ENCODE assay signal across 29 mouse cellular contexts in the genomic region with DNA sequence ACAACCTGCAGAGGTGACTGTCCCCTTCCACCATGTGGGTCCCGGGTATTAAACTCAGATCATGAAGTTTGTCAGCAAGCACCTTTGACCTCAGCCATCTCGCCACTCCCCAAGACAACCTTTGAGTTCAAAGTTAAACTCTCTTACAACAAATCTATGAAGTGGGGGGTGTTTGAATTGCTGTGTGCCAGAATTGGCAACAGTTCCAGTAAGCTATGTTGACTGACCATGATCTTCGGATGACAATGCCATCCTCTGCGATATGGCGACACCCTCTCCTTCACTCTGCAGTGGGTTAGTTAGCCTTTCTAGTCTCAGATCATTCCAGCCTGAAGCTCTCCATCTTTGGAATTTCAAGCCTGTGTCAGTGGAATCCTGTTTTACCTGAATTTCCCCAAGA.
DNase-seq lines count a peak whose midpoint lies in the region; ATAC-seq lines count a peak whose summit lies in the region.
"Had no signal": no experiment of that assay in that cellular context is flagged by ENCODE, and none has a peak within 500 bp of the region (broad histone marks: within the 10 kb centered on the region; RNA-seq: fewer than 3 reads in every experiment).

No protein-coding gene starts in this region.

- peaks cover 7% of the 10 kb centered on the region for H3K4me1 ChIP-seq in intestine, embryonic 16.5 days (ENCODE audit: control insufficient read depth, insufficient read depth, low read length)
- H3K4me1 ChIP-seq in intestine, embryonic 15.5 days (replicated peaks), result peaks cover 18% of the 10 kb centered on the region; the same call in 1 of the 2 replicates
- H3K4me1 ChIP-seq in liver, embryonic 12.5 days, result peaks cover 29% of the 10 kb centered on the region
- H3K4me1 ChIP-seq in liver, embryonic 16.5 days (ENCODE audit: control insufficient read depth, low read depth, low read length), result no peaks in the 10 kb centered on the region; the same call in 1 of the 2 replicates

- H3K27me3 ChIP-seq in intestine, embryonic 16.5 days (replicated peaks; ENCODE audit: control insufficient read depth, insufficient read depth, low read length), result no peaks in the 10 kb centered on the region
- H3K27me3 ChIP-seq in intestine, embryonic 15.5 days (replicated peaks), result no peaks in the 10 kb centered on the region
- 0 out of 2 replicates have a peak, but pooled peaks cover 4% of the 10 kb centered on the region for H3K27me3 ChIP-seq in liver, embryonic 12.5 days (replicated peaks)
- H3K27me3 ChIP-seq in liver, embryonic 16.5 days (ENCODE audit: control insufficient read depth, insufficient read depth, low read depth, low read length), result no peaks in the 10 kb centered on the region
- H3K27me3 ChIP-seq: CH12.LX; embryonic facial prominence, embryonic 13.5 days; embryonic facial prominence, embryonic 15.5 days; forebrain, embryonic 12.5 days; Patski had no signal

- no peak overlapping the region for H3K9ac ChIP-seq in intestine, embryonic 16.5 days (ENCODE audit: low read depth, low read length)
- H3K9ac ChIP-seq in intestine, embryonic 15.5 days, result no peak overlapping the region
- no peak overlapping the region for H3K9ac ChIP-seq in liver, embryonic 12.5 days
- H3K9ac ChIP-seq in liver, embryonic 16.5 days (ENCODE audit: low read depth, low read length), result no peak overlapping the region
- H3K9ac ChIP-seq: embryonic facial prominence, embryonic 13.5 days; embryonic facial prominence, embryonic 15.5 days; forebrain, embryonic 12.5 days had no signal

- no peaks in the 10 kb centered on the region for H3K36me3 ChIP-seq in intestine, embryonic 16.5 days (ENCODE audit: control insufficient read depth, insufficient read depth, low read length)
- H3K36me3 ChIP-seq in intestine, embryonic 15.5 days, result no peaks in the 10 kb centered on the region
- H3K36me3 ChIP-seq in liver, embryonic 12.5 days, result no peaks in the 10 kb centered on the region
- no peaks in the 10 kb centered on the region for H3K36me3 ChIP-seq in liver, embryonic 16.5 days (ENCODE audit: control insufficient read depth, insufficient read depth)
- H3K36me3 ChIP-seq: embryonic facial prominence, embryonic 13.5 days; embryonic facial prominence, embryonic 15.5 days; forebrain, embryonic 10.5 days; forebrain, embryonic 12.5 days; G1E had no signal

- peak; percentile 47 for ATAC-seq in intestine, embryonic 16.5 days
- ATAC-seq in intestine, embryonic 15.5 days, result no peak
- 0 out of 2 replicates have a peak, but pooled peaks have one; percentile 5 for ATAC-seq in liver, embryonic 12.5 days
- peak; percentile 40; the same call in 1 of the 2 replicates for ATAC-seq in liver, embryonic 16.5 days (ENCODE audit: low read depth)
- ATAC-seq: CD4-positive, CD25-positive, alpha-beta regulatory T cell, adult 4 months; forebrain, embryonic 14.5 days; Patski had no signal

- H3K9me3 ChIP-seq in intestine, embryonic 16.5 days (ENCODE audit: control insufficient read depth, low read length), result no peaks in the 10 kb centered on the region
- no peaks in the 10 kb centered on the region for H3K9me3 ChIP-seq in intestine, embryonic 15.5 days
- no peaks in the 10 kb centered on the region for H3K9me3 ChIP-seq in liver, embryonic 12.5 days (replicated peaks)
- no peaks in the 10 kb centered on the region for H3K9me3 ChIP-seq in liver, embryonic 16.5 days (replicated peaks; ENCODE audit: control insufficient read depth, low read length)
- H3K9me3 ChIP-seq: embryonic facial prominence, embryonic 13.5 days; embryonic facial prominence, embryonic 15.5 days; forebrain, embryonic 12.5 days; G1E had no signal

- WGBS in intestine, embryonic 16.5 days, result 82% methylated on average over 5 of the region's 5 CpGs
- 81% methylated on average over 5 of the region's 5 CpGs for WGBS in intestine, embryonic 15.5 days
- WGBS in liver, embryonic 12.5 days (ENCODE audit: insufficient replicate concordance), result 78% methylated on average over 5 of the region's 5 CpGs
- 60% methylated on average over 5 of the region's 5 CpGs for WGBS in liver, embryonic 16.5 days (ENCODE audit: insufficient replicate concordance)

- no peak for DNase-seq in liver
- DNase-seq in yolk sac, embryonic 10.5 days (ENCODE audit: low spot score), result peak; percentile 49
- no peak for DNase-seq in ovary, postnatal 10 days (ENCODE audit: low spot score)
- no peak for DNase-seq in spleen, postnatal 10 days (ENCODE audit: low spot score in 2 of 2)
- DNase-seq: adrenal gland, adult 2 months; adrenal gland, postnatal 10 days; adrenal gland, postnatal 25 days; B cell, adult 2 months; cerebellum, adult 11 months; cerebellum, adult 18-20 months; cerebellum, adult 8-10 months; cerebellum, adult 9-11 months; cerebellum, postnatal 14 days; cerebellum, postnatal 36 days; embryo, embryonic 11 days had no signal

- no peak overlapping the region for H3K4me2 ChIP-seq in intestine, embryonic 16.5 days (ENCODE audit: low read depth, low read length)
- H3K4me2 ChIP-seq in intestine, embryonic 15.5 days (replicated peaks), result no peak overlapping the region
- no peak overlapping the region for H3K4me2 ChIP-seq in liver, embryonic 12.5 days
- H3K4me2 ChIP-seq in liver, embryonic 16.5 days (ENCODE audit: low read depth, low read length), result no peak overlapping the region
- H3K4me2 ChIP-seq: embryonic facial prominence, embryonic 15.5 days; forebrain, embryonic 12.5 days had no signal

- no peak overlapping the region for H3K27ac ChIP-seq in intestine, embryonic 16.5 days (ENCODE audit: low read length)
- no peak overlapping the region for H3K27ac ChIP-seq in intestine, embryonic 15.5 days
- H3K27ac ChIP-seq in liver, embryonic 12.5 days, result no peak overlapping the region
- no peak overlapping the region for H3K27ac ChIP-seq in liver, embryonic 16.5 days (ENCODE audit: low read length)
- H3K27ac ChIP-seq: embryonic facial prominence, embryonic 13.5 days; embryonic facial prominence, embryonic 15.5 days; forebrain, embryonic 10.5 days; forebrain, embryonic 12.5 days had no signal

- no peak overlapping the region for H3K4me3 ChIP-seq in intestine, embryonic 16.5 days (ENCODE audit: low read length)
- no peak overlapping the region for H3K4me3 ChIP-seq in intestine, embryonic 15.5 days (replicated peaks)
- H3K4me3 ChIP-seq in liver, embryonic 12.5 days, result no peak overlapping the region
- H3K4me3 ChIP-seq in liver, embryonic 16.5 days (ENCODE audit: low read depth, low read length), result no peak overlapping the region
- H3K4me3 ChIP-seq: embryonic facial prominence, embryonic 13.5 days; embryonic facial prominence, embryonic 15.5 days; erythroblast, embryonic 14.5 days; forebrain, embryonic 10.5 days; forebrain, embryonic 12.5 days had no signal
